Mouse (Mus musculus): Measurements from ENCODE around the gene Nit1. TPM values are rescaled to one million over a fixed set of nuclear protein-coding genes. Genes with fewer than 3 reads are reported as not detected.
A peak's percentile ranks its signal among the peaks of the same experiment; 100 is the strongest.

The Nit1 gene
- total RNA-seq (2021), result 10 to 100 TPM; 20.1 to 22.5 TPM
- long read RNA-seq, experiment 1, partial matches to known transcripts, result 3 of 18 reads
- long read RNA-seq, experiment 1, other reads (novel, unspliced or antisense), result 8 of 18 reads
- long read RNA-seq, experiment 2, transcript Nit1-202 (7 exons, 1,335 nt), result major isoform, 5 of 22 reads
- long read RNA-seq, experiment 2, partial matches to known transcripts, result 1 of 22 reads
- long read RNA-seq, experiment 2, other reads (novel, unspliced or antisense), result 15 of 22 reads

DNA sequence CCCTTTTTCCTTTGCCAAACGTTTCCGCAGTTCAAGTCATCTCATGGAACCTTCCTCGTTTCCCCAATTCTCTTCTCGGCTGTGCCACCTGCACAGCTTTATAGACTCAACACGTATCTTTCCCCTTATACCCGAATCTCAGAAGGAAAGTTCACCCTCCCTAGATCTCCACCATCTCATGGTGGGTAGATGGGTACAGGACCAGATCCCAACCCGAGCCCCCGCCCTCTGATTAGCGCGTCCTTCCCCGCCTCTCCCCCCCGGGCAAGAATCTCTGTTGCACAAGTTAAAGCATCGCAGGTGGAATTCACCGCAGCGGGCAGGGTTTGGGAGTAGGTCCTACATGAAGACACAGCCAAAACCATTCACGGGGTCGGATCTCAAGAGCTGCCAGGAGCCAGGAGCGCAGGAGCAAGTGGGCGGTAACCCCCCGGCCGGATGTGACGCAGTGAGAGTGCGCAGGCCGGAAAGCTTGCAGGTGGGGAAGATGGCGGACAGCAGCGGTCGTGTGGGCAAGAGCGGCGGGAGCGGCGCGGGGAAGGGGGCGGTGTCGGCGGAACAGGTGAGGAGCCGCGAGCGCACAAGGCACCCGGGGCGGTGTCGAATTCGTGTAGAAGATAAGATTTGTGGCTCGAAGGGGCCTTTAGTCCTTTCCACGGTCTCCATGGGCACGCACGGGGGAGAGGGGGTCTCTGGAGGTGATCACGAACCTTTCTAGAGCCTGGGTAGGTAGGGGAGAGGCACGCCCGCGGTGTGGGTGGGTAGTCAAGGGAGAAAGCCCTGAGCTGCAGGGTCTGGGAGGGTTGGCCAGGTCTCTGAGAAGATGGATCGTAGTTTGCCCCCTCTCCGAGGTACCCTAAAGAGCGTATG is at the start of gene Nit1, which contains the start of gene Pfdn2:
Nit1 (minus strand) TSS at position 422 of the 870 bp plus-strand sequence.
Pfdn2 (plus strand) TSS at position 446 of the 870 bp plus-strand sequence.
- DNase-seq, result peak; percentile 88

DNA sequence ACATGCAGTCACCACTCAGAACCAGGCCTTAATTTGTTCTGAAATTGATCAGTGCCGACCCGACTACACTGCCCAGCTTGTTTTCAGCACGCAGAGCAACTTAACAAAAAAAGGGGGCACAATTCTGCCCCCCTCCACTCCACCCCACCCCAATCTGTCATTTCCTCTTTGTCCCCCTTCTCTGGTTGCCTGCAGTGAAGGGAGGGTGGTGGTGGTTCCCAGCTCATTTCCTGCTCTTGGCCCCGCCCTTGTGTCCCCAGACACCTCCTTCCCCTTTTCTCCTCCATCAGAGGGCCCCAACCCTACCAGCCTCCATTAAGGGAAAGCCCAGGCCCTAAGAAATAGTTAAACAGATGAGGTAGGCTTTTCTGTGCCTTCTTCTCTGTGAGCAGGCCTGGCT is 44.7 kb upstream of the Nit1 start:
- DNase-seq, result no peak

DNA sequence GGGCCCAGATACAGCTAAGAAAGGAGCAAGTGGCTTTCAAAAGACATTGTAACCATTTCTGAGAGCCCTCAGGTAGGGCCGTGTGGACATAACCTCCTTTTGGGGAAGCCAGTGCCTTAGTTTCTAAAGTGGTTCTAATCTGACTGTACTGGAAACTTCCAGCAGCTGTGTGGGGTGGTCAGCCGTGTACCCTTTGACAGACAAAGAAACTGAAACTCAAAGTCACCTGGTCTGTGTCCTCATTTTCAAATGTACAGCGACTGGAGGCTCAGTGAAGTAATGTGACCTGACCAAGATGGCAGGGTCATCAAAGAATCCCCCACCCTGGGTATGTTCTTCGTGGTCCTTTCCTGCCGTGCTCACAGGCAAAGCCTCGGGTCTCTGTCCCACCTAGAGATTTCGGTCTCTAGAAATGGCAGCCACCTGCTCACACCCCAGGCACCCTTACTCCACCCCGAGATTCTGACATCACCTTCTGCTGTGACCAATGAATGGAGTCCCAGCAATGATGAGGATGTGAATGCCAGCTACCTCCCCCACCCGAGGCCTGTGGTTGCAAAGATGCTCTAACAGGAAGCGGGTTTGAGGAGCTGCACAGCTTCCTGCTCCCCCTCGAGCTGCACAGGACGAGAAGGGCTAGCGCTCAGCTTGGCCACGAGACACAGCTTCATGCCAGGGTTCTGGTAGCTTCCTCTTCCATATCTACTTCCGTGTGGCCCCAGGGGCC is 43.1 kb upstream of the Nit1 start, which contains the start of gene Arhgap30:
Arhgap30 (plus strand) TSS at position 579 of the 727 bp plus-strand sequence.
- no peak for DNase-seq

DNA sequence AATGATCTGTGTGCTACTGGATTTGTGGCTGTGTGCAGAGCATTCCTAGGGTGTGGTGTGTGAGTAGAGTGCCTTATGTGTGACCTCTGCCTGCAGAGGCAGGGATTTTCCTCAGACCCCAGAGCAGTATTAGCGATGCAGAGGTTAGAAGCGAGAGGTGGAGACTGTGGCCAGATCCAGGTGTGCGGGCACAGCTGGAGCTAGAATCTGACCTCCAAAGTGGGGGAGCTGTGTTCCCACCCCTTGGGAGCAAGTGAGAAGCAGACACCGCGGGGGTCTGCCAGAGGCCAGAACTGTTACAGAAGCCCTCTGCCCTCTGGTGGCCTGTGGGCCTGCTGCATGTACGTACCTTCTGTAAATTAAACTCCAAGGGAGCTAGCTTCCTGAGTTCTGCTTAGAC is 41.7 kb upstream of the Nit1 start:
- DNase-seq, result no peak

DNA sequence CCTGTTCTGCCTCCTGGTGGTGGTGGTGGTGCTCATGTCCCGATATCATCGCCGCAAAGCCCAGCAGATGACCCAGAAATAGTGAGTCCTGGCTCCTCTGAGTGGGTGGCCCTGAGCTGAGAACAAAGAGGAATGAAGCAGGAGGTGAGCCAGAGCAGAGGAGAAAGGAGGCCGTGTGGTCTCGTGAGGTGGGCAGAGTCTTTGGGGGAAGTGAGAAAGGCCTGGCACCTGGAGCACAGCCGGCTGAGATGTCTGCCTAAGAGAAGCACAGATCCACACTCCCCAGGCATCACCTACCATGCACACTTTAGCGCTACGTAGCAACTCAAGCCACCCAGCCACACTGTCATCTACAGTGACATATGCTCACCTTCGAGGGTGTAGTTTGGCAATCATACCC is 39.7 kb upstream of the Nit1 start:
- DNase-seq, result no peak

DNA sequence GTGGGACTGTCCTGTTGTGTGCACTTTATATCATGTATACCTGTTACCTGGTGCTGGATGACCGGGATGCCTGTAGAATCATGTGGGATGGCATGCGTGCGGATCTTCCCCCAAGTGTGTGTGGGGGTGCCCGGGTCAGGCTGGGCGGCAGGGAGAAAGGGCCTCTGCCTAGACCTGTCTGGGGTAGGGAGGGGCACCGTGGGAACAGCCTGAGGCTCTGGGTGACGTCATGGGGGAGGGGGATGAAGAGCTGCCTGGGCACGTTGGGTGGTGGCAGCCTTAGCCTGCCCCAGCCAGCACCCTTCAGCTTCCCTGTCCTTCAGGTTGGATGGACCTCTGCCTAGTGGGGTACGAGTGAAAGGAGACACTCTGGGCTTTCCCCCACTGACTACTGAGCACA is 38.9 kb upstream of the Nit1 start:
- DNase-seq, result no peak

DNA sequence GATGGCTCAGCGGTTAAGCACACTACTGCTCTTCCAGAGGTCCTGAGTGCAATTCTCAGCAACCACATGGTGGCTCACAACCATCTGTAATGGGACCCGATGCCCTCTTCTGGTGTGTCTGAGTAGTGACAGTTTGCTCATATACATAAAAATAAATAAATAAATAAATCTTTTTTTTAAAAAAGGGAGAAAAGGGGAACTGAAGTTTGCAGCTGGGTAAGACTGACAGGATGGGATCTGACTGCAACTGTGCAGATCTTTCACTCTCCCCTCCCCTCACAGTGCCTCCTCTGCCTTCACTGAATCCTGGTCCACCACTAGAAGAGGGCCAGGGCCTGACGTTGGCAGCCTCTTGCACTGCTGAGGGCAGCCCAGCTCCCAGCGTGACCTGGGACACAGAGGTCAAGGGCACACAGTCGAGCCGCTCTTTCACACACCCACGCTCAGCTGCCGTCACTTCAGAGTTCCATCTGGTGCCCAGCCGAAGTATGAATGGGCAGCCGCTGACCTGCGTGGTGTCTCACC is 36.7 kb upstream of the Nit1 start:
- no peak for DNase-seq

DNA sequence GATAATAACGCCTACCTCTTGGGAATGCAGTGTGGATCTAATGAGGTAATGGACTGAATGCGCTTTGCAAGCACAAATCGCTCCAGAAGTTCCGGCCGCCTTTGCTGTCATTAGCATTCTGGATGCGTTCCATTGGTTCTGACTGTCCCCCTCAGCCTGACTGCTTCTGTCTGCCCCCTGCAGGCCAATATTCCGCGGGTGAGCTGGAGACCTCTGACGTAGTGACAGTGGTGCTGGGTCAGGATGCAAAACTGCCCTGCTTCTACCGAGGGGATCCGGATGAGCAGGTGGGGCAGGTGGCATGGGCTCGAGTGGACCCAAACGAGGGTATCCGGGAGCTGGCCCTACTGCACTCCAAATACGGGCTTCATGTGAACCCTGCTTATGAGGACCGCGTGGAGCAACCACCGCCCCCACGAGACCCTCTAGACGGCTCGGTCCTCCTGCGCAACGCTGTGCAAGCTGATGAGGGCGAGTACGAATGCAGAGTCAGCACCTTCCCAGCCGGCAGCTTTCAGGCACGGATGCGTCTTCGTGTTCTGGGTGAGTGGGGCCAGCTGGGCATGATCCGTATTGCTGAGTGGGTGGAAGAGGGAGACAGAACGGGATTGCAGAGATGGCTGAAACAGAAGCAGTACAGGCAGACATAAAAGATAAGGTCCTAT is 34.6 kb upstream of the Nit1 start:
- DNase-seq, result peak; percentile 70

DNA sequence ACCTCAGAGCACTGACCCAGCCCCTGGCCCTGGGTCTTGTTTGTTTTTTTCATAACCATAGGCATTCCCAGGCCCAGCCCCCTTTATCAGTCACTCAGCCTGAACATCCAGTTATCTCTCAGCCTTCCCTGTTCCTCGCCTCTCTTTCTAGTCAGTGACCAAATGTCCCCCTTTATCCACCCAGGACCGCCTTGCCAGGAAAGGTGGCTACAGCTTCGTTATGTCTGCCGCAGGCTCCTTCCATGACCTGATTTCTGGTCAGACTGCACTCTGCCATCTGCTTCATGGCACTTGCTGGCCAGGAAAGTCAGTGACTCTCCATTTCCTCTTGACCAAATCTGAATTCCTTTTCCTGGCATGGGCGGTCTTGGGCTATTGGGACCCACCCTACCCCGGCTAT is 32.9 kb upstream of the Nit1 start:
- DNase-seq, result no peak

DNA sequence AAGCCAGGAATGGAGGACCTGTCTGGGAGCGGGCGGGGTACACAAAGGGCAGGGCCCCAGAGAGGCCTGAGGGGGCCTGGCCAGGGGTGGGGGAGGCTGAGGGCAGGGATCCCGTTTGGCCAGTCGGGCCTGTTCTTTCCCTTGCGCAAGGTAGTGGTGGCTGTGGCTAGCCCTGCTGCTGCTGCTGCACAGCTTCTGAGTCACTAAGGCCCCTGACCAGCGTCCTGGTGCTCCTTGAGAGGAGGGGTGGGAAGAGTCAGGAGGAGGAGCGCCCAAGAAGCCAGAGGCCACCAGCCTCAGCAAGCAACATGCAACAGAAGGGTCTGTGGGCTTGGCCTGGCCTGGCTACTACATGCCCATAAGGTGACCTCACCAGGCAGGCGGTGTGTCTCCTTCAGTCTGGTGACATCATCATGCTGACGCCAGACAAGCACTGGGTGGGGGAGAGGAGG is 30.2 kb upstream of the Nit1 start:
- no peak for DNase-seq

DNA sequence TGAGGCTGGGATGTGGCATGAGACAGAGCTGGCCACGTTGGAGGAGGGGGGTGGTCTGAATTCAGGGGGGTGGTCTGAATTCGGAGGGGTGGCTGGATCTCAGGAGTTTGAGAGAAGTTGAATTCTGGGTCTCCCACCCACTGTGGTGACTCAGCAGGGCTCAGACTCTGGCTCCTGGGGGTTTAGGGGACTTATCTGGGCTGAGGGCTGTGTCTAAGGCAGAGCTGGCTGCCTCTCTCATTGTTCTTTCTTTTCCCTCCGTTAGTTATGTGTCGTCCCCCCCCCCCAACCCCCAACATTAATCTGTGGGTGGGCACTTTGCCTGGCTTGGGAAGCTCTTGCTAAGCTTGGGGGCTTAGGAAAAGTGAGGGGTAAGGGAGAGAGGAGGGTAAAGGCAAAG is 28.5 kb upstream of the Nit1 start:
- no peak for DNase-seq

DNA sequence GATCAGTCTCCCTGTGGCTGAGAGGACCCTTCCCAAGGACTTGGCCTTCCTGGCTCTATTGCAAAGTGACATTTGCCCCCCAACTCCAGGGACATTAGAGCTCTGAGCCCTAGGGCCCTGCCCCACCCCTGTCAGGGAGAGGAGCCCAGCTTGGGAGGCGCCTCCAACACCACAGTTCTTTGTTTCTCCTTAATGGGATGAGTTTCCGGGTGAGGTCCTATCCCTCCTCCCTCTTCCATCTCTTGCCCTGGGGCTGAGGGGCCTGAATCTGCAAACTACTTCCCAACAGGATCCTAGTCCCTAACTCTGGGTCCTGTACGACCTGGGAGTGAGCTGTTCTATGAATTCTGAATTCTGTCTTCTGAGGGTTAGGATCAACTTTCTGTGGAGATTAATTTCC is 27.4 kb upstream of the Nit1 start:
- no peak for DNase-seq

DNA sequence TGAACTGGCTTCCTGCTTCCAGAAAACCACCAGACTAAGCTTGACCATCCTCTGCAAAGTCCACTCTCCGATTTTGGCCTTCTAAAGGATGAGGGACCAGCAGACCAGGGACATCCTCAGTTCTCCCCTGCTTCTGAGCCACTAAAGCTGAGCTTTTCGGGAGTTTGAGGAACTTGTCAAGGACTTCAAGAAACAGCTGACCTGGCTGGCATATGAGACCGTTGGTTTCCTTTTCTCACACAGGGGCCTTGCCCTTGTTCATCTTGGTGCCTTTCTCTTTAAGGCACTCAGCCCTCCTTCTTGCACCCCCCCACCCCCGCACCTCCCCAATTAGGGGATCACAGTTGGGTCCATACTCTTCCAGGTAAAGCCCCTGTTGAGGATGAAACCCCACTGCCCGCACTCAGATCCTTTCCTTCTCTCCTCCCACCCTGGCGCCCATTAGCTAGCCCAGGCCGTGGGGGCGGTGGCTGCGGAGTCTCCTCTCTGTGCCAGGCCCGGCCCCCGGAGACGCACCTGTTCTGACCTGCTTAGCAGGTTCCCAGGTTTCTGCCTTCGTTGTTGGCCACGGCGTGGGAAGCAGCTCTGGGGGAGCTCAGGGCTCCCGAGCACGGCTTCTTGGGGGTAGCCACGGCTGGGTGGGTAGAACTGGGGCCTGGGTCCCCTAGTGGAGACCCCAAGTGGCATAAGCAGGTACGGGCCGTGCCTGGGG is 24.6 kb upstream of the Nit1 start, which contains the start of gene Nectin4:
Nectin4 (plus strand) TSS at position 255 of the 712 bp plus-strand sequence.
- no peak for DNase-seq

DNA sequence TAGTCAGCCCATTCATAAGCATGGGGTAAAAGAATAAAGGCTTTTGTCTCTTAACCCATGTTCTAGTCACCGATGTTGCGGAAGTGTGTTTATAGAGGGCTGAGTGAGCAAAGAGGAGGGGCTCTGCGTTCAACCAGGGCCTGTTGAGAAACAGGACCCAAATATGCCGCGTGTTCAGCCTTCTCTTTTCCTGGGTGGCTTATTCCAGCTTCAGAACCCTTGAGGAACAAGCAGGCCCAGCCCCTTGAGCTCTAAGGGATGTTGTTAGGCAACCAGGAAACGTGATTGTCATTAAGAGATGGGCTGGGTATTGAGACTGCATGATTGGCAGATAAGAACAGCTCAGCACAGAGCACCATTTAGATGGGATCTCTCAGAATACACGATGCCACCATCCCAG is 20.5 kb upstream of the Nit1 start:
- no peak for DNase-seq

DNA sequence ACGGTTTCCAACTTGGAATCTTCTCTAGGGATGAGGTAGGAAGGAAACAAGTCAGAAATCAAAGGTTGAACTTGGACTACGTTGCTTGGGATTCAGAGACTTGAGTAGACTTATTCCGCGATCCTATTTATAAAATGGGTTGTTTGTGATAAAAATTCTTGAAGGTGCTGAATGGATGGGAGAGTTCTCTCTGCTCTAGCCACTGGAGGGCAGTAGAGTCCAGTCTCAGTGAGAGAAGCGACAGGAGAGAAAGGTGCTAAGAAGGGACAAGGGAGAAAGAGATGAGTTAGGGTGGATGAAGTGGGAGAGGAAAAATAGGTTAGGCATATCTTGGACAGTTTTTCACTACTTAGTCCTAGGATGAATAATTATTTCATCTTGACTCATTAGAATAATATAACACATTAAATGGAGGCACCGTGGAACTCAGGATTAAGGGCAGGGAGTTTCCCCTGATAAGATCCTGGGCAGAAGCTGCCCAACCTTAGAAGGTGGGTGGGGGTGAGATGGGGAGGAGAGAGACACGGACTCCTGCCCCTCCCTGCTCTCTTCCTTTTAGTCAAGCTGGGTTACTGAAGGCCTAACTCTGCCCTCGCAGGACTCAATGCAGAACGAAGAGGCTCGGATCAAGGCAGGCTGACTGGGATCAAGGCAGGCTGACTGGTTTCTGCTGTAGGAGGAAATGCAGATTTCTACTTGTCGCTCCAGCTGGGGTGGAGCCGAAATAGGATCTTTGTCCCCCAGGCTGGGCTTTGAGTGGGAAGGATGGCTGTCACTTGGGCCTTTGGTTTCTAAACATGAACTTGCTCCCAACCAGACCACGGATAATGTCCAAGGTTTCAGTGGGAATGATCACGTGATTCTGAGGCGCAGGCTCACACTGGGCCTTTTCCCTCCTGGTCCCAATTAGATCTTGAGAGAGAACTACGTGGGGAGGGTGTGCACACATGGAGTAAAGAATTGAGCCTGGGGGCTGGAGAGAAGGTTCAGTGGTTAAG is 16.0 kb upstream of the Nit1 start:
- peak; percentile 54 for DNase-seq

DNA sequence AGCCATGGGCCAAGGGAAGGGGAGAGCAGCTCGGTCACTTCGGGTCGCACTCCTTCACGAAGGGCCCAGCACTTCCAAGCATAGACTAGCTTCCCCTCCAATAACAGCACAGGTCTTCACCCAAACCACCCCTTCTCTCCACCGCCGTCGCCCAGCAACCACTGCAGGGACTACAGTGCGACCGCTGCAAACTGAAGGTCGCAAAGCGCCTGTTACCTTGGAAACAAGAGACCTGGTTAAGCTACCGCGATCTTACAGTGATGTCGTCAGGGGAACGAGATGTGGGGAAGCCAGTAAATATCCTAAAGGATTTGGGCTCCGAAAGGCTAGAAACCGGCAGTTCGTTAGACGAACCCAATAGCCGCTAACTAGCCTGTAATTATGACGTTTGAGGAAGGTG is 15.2 kb upstream of the Nit1 start, which contains the start of gene Klhdc9:
Klhdc9 (minus strand) TSS at position 143 of the 400 bp plus-strand sequence.
- peak; percentile 77 for DNase-seq

DNA sequence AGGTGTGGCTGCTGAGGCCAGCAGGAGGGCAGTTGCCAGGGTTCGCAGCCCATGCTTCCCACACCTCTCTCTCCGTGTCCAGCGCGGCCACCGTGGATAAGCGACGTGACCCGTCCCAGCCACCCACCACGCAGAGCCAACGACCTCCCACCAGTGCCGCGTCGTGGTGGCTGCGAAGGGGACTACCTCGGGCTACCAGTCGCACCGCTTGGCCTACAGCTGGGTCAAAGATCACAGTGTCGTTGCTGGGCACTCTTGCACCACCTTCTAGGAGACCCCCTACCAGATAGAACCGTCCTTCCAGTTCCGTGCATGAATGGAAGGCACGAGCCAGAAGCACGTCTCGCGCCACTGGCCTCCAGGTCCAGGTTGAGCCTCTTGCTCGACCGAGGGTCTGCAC is 14.8 kb upstream of the Nit1 start:
- DNase-seq, result peak; percentile 22

DNA sequence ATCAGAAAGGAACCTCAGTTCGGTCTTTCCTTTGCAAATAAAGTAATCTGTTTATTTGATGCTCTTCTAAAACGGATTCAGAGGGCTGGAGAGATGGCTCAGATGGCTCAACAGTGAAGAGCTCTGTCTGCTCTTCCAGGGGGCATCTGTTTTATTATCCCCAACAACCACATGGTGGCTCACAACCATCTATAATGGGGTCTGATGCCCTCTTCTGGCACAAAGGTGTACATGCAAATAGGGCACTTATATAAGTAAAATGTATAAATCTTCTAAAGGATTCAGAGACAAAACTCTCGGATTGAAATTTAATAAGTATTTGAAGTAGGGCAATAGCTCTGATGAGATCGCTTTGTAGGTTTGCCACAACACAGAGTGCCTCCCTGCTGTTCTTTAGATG is 13.0 kb upstream of the Nit1 start:
- DNase-seq, result no peak

DNA sequence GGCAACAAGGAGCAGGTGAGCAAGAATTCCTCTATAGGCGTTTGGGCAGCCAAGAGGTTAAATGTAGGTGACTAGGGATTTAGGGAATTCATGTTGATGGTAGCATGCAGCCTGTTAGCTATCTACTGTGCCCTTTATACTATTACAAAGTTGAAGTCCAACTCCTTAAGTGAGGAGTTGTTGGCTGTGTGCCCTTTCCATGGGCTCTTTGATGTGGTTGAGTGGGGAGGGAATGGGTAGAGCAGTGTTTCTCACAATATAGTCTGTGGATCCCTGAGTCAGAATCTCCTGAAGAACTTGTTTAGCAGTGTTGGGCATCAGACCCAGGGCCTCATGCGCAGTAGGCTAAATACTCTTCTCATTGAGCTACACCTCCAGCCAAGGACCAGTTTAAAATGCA is 11.4 kb upstream of the Nit1 start:
- DNase-seq, result no peak

DNA sequence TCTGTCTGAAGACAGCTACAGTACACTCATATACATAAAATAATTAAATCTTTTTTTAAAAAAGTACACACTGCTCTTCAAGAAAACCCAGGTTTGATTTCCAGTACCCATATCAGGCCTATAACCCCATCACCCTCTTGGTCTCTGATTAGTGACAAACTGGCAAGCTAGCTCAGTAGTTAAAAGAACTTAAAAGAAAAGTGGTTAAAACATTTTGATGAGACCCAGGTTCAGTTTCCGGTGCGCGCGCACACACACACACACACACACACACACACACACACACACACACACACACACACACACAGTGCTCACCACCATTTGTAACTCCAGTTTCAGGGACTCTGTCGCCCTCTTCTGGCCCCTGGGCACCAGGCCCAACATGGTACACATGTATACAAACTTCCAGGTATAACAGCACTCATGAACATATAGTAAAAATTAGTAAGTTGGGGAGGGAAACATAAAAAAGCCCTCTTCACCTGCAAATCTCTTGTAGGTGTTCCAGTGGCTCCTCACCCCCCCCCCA is 10.4 kb upstream of the Nit1 start:
- DNase-seq, result no peak

Measured in gastrocnemius, postnatal 10 days (tissue).